Mouse (Mus musculus) splenic B cell, adult 2 months (primary cell): ENCODE data around the gene Bcl2l11.

ENCODE experiments used
- DNase-seq: peaks from one replicate; pipeline ENCODE4 v3.0.0-alpha.2; 2011; ENCODE audit warnings: low read depth, low spot score
- H3K27me3 ChIP-seq: 2 replicates; pipeline ENCODE4 v1.6.1; 2012; ENCODE audit warnings: mild to moderate bottlenecking, low read length, moderate library complexity, mixed read lengths; ENCODE audit not compliant: control insufficient read depth, poor library complexity, insufficient read depth, severe bottlenecking
- H3K36me3 ChIP-seq: 2 replicates; pipeline ENCODE4 v1.6.1; 2012; ENCODE audit warnings: mild to moderate bottlenecking, low read length, moderate library complexity, mixed read lengths; ENCODE audit not compliant: control insufficient read depth, poor library complexity, insufficient read depth, severe bottlenecking

Bcl2l11 gene

DNA sequence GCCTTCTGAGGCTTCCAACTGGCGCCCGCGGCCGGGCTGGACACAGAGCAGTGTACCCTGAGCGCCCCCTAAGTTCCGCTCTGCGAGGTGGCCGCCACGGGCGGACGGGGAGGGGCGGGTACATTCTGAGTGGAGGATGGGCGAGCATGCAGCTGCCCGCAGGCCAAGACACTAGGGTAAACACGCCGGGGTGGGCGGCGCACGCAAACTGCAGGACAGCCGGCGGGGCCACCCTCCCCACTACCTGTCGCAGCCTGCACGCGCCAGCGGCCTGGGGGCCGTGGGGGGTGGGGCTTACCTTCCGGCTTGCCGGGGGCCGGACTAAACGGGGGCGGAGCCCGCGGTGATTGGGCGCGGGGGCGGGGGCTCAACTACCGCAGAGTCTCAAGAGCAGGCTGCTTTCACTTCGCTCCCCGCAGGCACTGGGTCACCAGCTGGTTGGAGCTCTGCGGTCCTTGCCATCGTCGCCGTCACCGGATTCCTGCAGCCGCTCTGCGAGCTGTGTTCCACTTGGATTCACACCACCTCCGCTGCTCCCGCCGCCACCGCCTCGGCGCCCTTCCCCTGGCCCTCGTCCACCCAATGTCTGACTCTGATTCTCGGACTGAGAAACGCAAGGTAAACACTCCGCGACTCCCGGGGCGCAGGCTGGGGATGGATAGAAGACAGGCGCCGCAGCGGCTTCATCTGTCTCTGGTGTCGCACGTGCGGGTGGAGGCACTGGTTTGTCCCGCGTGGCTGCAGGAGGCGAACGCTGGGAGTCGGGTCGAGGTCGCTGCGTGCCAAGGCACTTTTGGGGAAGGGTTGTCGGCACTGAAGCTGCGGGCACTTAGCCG, at the start of gene Bcl2l11:
Gene Bcl2l11, plus strand, starts transcription at position 404 of the 836 bp plus-strand sequence.
- DNase-seq: peak; percentile 97
- no peaks in the 10 kb centered on the region; the same call in 1 of the 2 replicates for H3K27me3 ChIP-seq
- no peaks in the 10 kb centered on the region; the same call in 1 of the 2 replicates for H3K36me3 ChIP-seq

DNA sequence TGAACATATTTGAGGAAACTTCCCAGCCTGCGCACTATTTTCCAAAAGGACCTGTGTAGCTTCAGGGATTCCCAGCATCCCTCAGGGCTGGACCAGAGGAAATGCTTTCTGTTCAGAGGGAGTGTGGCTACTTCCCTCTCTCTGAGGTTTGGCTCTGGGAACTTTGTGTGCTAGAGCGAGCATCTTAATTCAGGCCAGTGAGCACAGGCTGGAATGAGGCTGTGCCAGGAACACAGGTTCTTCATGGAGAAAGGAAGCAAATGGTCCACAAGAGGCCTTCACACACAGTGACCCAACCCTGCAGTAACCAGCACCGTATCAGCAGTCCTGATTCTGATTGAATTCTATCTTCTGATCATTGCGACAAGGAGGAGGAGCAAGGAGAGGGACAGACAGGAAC, 48.9 kb upstream of the Bcl2l11 start:
- DNase-seq: no peak
- Histone ChIP-seq H3K27me3 (no peaks in the 10 kb centered on the region), H3K36me3 (no peaks in the 10 kb centered on the region)

DNA sequence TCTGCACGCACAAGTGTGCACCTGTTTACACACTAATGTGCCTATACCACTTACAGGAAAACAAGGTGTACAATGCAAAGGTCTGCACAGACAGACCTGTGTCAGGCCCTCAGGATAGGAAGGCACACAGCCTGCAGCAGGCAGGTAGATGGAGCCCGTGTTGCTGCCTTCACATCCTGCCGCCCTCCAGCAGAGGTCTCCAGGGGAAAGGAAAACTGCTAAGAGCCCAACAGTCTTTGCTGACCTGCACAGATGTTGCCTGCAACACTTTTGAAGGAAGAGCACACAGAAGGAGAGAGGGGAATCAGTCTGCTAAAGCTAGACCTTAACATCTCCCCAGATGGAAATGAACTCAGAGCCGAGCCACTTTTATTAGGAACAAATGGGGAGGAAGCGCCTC, 47.0 kb upstream of the Bcl2l11 start:
- peak; percentile 50 for DNase-seq
- Histone ChIP-seq H3K27me3 (no peaks in the 10 kb centered on the region), H3K36me3 (no peaks in the 10 kb centered on the region)

DNA sequence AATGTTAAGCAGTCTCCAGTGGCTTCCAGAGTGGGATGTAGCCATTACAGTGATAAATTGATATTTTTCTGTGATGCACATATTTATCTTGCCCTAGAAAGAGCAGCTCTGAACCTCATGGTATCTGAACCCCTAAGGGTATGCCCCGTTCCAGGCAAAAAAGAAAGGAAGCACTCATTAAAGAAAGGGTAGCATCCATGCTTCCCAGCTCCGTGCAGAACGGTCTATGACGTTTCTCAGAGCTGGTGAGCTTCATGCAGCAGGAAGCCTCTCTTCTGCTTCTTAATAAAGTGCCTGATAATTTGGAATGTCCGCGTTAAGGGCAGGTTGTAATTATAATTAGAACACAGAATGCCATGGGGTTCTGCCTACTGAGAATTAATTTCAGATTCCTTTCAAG, 46.5 kb upstream of the Bcl2l11 start:
- H3K27me3 ChIP-seq: no peaks in the 10 kb centered on the region
- no peaks in the 10 kb centered on the region for H3K36me3 ChIP-seq
- no peak for DNase-seq

DNA sequence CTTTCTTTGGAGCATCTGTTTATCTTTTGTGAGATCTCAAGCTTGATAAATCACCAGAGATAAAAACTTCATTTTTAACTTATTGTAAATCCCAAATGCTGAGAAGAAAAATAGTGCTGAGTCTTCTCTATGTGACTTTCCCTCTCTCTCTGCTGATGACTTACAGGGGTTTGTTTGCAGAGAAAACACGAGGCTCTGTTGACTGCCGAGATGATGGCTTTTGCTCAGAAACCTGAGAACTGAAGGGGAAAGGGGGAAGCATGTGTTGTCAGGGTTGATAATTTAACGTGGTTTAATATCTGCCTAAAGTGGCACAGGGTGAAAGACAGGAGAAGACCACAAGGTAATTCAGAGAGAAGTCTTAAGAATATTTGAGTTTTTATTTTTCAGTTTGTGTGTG, 42.0 kb upstream of the Bcl2l11 start:
- no peaks in the 10 kb centered on the region for H3K27me3 ChIP-seq
- H3K36me3 ChIP-seq: no peaks in the 10 kb centered on the region
- no peak for DNase-seq

DNA sequence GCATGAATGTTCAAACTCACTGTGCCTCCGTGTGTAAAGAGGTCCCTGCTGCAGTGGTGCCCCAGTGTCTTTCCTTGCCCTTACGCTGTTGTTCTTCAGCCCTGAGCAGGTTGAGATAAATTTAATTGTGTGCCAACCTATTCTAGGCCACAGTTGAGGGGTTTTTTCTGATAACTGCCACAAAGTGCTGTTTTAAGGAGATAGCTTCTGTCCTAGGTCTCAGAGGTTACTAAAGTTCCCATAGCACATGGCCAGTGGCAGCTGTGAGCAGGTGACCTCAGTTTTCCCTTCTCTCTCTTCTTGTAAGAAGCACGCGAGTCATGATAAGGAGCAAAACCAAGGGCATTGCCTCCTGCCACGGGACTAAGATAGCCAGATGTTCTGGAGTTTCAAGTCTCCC, 41.2 kb upstream of the Bcl2l11 start:
- no peak for DNase-seq
- Histone ChIP-seq H3K36me3 (no peaks in the 10 kb centered on the region), H3K27me3 (no peaks in the 10 kb centered on the region)

DNA sequence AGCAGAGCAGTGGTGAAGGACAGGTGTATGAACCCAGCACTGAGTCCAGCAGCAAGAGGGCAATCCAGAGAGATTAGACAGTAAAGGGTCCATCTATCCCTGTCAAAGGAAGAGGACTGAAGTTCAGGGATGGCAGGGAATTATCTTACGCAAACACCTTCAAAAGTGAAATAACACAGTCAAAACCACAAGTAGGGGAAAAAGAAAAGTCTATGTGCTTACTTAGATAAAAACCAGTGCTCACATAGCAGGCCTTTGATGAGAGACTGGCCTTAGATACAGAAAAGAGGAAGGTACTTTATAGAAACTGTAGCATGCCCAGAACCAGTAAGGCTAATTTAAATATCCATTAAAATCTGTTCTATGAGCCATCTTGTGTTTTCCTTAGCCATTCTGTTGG, 40.4 kb upstream of the Bcl2l11 start:
- no peaks in the 10 kb centered on the region for H3K36me3 ChIP-seq
- no peak for DNase-seq
- H3K27me3 ChIP-seq: no peaks in the 10 kb centered on the region

DNA sequence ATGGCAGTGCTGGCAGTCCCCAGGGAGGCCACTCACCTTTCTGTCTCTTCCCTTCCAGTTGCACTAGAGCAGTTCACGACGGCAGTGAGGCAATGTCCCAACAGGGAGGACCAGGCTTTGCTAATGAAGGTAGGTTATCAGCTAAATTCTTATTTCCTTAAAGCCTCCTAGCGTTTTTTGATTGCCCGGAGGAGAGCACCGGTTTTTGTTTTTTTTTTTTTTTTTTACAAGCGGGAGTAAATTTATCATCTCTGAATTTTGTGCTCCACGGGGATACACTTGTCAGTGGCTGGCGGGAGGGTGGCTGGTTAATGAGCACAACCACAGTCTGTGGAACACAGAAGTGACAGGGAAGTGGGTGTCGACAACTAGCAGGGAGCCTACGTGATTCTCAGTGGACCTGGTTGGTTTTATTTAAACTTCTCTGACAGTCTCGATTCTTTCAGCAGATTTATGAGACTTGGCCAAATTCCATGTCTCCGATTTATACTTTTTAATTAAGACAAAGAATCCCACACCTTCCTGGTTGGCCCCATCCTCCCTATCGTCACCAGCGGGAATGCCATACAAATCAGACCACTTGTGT, 39.4 kb upstream of the Bcl2l11 start:
- Histone ChIP-seq H3K36me3 (no peaks in the 10 kb centered on the region), H3K27me3 (no peaks in the 10 kb centered on the region)
- no peak for DNase-seq

DNA sequence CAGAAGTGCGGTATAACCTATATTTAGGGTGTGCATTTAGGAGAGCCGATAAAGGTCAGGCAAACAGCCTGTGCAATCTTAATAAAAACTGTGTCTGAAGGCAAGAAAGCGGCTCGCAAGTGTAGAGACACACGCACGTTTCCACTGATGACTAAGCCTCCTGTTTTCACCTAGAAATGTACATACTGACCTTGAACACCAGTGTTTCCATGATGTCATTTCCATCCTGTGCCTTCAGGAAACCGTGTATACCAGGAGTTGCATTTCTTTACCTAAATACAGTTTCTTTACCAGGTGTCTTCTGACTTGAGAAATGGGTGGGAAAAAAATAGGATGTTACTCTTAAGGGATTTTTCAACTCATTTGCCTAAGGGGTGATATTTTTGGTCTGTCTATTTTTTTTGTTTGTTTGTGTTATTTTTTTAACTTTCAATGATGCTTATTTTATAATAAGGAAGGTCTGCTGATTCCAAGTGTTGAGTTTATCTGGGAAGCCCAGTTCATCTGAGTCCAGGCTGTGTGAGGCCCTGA, 38.8 kb upstream of the Bcl2l11 start:
- Histone ChIP-seq H3K27me3 (no peaks in the 10 kb centered on the region), H3K36me3 (no peaks in the 10 kb centered on the region)
- DNase-seq: peak; percentile 70

DNA sequence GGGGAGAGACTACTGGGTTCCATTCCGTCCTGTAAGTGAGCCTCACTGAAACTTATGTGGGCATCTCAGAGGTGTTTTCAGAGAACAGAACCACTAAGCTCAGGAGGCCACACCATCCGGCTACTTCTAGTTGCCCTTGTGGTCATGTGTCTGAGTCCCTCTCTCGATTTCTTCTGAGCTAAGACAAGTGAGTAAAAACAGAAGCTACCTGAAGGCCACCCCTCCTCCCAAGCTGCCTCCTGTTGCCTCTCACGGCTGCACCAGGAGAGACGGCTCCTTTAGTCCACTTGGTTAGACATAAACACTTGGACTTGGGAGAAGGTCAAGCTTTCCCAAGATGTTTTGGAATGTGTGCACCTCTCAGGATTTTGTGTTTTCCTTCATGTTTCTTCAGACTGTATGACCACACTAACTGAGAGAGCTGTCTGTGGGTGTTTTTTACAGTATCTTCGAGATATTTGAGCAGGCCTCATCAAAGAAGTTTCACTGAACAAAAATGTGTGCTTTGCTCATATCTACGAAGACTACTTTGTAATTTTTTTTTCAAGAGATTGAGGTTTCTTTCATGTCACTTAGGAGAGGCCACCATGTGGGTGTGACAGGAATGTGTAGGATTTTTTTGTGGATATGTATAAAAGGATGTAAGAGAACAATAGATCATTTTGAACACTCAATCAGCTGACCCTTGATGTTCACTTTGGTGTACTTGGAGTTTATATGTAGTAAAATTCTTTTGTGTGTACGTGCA, 37.9 kb upstream of the Bcl2l11 start:
- H3K27me3 ChIP-seq: no peaks in the 10 kb centered on the region
- DNase-seq: no peak
- H3K36me3 ChIP-seq: no peaks in the 10 kb centered on the region

DNA sequence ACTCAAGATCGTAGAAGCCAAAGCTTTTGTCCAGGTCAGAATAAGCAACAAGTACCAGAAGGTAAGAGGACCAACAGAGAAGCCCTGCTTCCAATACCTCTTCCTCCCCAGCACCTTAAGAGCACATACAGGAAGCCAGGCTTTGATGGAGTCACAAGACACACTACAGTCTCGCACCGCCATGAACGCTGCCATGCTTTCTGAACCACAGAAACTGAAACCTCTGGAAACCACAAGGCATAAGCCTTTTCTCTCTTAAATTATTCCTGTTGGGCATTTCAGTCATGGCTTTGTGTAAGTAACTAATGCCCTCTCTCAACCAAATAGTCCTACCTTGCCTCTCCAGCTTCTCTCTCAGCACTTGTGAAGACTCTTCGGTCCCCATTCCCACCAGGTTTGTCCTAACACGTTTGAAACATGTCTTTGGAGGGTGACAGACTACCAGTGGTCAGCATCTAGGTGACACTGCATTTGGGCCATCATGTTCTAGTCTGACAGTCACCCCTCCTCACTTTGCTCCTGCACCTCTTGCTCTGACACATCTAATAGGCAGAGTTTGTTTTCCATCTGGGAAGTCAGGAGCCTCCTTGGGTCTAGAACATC, 35.5 kb upstream of the Bcl2l11 start:
- Histone ChIP-seq H3K36me3 (no peaks in the 10 kb centered on the region), H3K27me3 (no peaks in the 10 kb centered on the region)
- DNase-seq: no peak

DNA sequence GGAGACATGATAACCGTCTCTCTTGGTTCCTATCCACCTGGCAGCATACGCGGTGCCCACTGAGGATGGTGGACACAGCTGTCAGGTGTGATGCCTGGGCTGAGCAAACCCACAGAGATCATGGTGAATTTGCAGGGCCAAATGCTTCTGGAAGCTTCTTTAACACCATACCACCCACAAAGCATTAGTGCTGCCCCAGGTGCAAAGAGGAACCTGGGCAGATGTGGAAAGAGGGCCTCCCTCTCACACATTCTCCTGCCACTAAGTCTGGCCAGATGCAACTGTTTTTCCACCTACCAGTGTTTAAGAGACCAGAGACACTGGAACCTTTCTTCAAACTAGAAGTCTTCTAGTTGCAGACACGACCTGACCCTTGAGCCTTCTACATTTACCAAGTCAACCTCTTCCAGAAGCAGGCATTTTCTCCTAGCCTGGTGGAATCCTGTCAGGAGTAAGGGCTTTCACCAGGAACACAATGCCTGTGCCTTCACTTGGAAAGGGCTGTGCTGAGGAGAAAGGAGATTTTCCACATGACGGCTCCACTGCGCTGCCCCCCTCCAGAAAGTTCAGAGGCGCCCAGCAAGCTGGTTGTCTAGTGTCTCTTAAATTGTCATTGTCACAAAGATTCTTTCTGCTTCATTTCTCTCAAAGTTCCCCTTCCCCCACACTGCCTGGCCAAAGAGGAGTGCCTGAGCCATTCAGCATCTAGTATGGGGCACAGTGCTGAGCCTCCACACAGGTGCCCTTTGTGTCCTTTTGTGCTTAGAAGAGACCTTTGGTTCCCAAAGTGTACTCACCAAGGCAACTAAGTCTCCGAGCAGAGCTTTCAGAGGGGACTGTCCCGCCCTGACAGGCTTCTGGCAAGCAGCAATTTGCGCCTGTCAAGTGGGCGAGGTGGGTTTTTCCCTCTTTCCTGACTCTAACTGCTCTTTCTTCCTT, 34.1 kb upstream of the Bcl2l11 start:
- peak; percentile 73 for DNase-seq
- Histone ChIP-seq H3K27me3 (no peaks in the 10 kb centered on the region), H3K36me3 (no peaks in the 10 kb centered on the region)

DNA sequence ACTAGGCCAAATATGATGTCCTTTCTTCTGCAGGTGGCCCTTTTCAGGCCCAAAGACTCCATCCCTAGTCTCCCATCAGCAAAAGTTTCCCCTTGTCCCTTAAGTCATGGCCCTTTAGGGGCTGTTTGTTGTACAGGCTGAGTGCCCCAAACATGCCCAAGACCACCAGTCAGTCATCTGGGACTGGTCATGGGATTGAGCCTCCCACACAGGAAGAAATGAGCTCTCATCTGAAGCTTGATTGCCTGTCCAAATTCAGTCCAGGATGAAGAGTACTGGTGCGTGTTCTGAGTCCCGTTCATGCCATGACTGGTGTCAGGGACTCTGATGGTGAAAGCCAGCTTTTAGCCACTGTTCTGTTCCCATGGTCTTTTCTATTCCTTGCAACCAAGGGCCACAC, 33.4 kb upstream of the Bcl2l11 start:
- H3K36me3 ChIP-seq: no peaks in the 10 kb centered on the region
- DNase-seq: no peak

DNA sequence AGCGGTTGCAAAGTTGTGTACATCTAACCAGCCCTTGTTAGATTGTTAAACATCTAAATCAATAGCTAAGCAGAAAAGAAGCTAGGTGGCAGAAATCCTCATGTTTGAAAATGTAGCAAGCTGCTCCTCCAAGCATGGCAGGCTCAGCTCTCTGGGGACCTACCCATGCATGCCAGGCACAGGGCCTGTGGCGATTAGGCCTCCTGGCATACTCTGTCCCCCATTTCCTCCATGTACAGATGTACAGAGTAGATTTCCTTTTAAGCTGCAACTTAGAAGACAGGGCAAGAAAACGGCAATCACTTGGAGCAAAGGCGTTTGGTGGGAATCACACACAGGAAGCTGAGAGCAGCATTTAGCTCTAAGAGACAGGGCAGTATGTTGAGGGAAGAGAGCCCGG, 31.6 kb upstream of the Bcl2l11 start:
- peak; percentile 74 for DNase-seq
- Histone ChIP-seq H3K27me3 (no peaks in the 10 kb centered on the region), H3K36me3 (no peaks in the 10 kb centered on the region)

More for the DNA sequence above, 33.4 kb upstream of the Bcl2l11 start:
- H3K27me3 ChIP-seq: no peaks in the 10 kb centered on the region
